Mouse (Mus musculus) heart, adult 2 months (tissue): ENCODE measurements around the gene Trim44.

ENCODE experiments used
- CTCF ChIP-seq: fragments of 200-600 bp; IDR thresholded peaks from 2 replicates; pipeline ENCODE4 v1.8.1; 2022; ENCODE audit warnings: antibody characterized with exemption, mild to moderate bottlenecking, moderate library complexity
- EP300 ChIP-seq: fragments of 200-500 bp; IDR thresholded peaks from 2 replicates; pipeline ENCODE4 v1.6.1; 2011; ENCODE audit warnings: low read depth, low read length, control low read depth; ENCODE audit not compliant: insufficient read depth
- POLR2A ChIP-seq: fragments of 200-500 bp; IDR thresholded peaks from 2 replicates; pipeline ENCODE4 v1.6.1; 2011; ENCODE audit warnings: mild to moderate bottlenecking, low read depth, low read length, control low read depth; ENCODE audit not compliant: insufficient read depth

DNA sequence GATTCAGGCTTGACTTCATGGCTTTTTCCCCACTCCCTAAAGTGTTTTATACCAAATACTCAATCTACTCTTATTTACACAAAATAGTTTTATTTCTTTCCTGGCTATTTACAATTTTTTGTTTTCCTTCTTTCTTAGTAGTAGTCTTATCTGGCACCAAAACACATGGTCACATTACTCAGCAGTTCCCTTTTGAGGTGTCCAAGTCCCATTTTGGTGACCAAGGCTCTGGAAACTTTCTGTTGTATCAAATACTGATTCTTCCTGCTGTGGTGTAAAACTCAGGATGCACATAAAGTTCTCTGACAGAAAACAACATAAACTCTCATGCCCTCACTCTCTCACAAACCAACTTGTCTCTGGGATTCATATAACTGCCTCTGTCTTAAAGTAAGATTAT, 83.3 kb downstream of the Trim44 start:
- TF ChIP-seq CTCF (no peak), POLR2A (no peak), EP300 (no peak)
